Mouse (Mus musculus) c-Kit-positive CD71-positive TER-119-positive erythroid progenitor cells, embryonic 14.5 days (primary cell): ENCODE measurements at regions not wholly inside any gene's neighbourhood (a gene's known extent, or its start where the extent isn't known, plus 50 kb on each side); places are given as distances from the start of the nearest gene placed in this dataset.

Source experiments
- DNase-seq: peaks from one replicate; pipeline ENCODE4 v3.0.0-alpha.2; 2013; ENCODE audit warnings: low spot score

DNA sequence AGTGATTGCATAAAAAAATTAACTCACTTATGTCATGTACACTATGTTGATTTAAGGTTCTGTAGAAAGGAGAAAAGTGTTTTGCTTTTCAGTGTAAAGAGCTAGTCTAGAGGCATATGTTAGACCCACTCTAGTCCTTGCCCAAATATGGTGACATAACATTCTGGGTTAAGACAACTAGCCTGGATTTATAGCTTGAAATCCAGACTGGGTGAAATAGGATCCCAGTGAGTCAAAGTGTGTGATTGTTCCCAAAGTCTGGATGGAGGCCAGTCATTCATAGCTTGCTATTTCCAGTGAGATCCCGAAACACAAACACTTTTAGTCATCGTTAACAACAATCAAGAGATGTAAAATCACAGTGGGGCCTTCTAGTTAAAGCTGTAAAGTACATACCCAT is 110.5 kb upstream of the Fn1 start:
- DNase-seq = no peak

DNA sequence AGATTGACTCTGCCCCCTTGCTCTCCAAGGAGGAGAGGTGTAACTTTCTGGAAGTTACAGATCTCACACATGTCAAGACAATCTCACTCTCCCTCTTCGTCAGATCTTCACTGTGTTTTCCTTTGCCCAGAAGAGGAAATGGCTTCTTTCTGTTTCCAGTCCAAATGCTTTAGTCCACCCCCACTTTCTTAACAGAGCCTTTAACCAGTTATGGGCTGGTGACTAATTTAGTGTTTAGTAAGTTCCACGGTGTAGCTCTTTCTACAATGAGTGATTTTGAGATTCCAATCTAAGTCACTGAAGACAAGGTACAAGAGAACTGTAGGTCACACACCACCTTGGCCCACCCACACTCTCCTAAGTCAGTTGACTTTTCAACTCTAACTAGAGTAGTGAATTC is 107.3 kb upstream of the Fn1 start:
- no peak for DNase-seq

DNA sequence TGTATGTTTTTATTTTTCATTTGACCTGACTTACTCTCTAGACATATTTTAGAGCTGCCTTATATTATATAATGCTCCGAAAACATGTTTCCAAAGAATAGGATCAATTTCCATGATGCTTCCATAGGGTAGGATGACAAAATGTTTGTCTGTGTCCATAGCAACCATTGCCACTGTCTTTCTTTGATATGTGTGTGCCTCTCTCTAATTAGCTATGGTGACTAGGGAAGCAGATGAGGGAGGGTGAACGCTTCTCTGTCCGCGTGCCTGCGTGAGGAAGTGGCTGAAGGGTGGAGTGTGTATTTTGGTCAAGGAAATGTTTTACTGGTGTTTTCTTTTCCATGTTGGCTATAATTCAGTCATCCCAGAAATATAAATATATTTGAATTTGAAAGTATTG is 104.2 kb upstream of the Fn1 start:
- DNase-seq = no peak

DNA sequence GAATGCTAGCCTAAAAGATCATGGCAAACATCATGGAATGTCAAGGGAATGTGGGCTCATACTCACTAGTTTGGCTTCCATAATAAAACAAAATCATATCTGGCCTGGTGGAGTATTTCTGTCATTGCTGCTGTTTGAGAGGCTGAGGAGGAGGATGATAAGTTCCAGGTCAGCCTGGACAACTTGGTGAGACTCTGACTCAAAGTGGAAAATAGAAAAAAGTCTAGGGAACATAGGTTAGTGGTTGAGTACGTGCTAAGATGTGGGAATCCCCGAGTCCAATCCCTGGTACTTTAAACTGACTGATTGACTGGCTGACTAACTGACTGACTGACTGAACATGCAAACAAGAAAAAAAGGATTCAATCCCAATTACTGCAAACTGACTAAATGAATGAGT is 103.2 kb upstream of the Fn1 start:
- no peak for DNase-seq

DNA sequence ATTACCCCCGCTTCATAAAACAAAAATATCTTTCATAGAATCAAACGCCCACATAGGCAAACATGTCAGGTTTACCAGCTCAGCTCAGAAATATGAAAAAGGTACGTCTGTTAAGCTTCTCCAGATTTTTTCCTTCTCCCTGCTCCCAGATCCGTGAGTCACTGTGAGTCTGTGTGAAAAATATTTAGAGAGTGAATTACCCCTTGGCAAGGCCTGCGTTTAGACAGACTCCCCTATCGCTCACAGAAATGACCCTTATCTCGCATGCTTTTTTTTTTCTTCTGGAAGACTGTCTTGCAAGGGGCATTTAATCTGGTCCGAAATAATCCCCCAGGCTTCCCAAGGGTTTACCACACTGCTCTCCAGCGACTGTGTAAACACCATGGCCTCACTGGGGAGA is 102.4 kb upstream of the Fn1 start:
- no peak for DNase-seq

DNA sequence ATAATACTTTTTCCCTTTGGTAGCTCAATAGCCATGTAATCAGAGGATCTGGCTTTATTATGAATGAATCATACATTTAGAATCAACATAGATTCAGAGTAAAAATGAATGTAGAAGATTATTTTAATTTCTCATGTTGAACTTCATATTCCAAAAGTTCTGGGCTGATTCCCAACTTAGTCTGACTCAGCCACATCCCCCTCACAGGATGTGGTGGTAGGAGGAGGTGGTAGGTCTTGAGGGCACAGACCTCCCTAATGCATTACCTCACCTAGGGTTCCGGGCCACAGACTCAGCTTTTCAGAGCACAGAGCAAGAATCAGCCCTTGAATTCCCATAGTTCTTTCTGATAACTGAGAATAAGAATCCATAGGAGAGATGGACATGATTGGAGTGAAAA is 99.4 kb upstream of the Fn1 start:
- DNase-seq = no peak

DNA sequence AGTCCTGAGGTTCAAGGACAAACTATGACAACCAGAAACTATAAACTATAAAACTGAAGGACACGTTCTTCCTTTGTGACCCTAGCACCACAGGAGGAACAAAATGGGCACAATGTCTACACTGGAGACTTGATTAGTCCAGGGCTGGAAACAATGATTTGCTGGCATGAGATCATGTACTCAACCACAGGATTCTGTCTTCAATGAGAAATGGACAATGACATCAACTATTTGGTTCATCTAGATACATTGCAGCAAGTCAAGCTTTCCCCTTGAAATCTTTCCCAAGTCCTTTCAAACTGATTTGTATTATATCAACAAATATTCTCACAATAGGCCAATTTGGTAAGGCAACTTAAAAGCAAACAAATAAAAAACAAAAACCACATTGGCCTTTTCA is 98.6 kb upstream of the Fn1 start:
- no peak for DNase-seq

DNA sequence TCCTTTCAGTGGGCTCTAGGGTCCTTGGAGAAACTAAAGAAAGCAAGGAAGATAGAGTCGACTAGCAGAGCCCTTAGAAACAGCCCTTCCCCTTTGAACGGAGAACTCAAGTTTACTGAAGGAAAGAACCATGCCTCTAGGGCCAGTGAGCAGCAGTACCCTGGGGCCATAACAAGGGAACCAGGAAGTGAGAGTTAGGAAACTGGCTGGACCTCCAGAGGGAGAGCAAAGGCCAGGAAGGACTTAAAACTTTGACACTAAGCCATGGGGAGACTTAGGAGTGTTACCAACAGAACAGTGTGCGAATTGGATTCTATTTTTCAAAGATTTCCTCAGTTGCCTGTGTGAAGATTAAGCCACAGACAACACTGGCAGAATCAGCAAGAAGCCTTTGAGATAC is 82.6 kb upstream of the Fn1 start:
- no peak for DNase-seq

DNA sequence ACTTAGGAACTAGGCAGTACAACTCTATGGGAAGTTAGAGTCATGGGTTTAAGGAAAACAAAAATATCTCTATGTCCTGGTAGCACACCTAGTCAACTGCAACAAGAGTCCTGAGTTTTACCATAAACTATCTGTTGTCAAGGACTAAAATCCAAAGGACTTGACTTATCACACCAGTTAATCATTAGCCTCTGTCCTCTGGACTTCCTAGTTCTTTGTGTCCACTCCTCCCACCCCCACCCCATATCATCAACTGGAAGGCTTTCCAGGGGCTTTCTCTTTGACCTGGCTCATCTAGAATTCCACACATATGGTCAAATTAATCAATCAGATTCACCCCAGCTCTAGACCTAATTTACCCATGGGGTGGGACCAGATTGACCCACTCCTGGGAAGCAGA is 78.6 kb upstream of the Fn1 start:
- DNase-seq = no peak

DNA sequence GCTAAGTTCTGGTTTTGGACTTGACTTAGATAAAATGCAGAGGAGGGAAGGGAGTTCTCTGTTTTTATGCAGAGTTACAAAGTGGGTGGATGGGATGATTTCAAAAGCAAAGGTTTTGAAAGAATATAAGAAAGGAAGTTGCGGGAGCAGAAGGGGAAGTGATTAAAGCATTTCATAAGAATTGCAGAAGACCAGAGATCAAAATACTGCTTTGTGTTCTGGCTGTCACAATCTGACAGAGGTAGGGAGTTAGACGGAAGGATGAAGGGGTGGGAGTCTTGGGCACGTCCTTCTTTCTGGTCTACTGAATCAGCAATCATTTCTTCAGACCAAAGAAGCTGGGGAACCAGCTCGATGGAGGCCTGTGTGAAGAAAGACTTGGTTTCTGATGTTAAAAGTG is 78.0 kb upstream of the Fn1 start:
- no peak for DNase-seq

DNA sequence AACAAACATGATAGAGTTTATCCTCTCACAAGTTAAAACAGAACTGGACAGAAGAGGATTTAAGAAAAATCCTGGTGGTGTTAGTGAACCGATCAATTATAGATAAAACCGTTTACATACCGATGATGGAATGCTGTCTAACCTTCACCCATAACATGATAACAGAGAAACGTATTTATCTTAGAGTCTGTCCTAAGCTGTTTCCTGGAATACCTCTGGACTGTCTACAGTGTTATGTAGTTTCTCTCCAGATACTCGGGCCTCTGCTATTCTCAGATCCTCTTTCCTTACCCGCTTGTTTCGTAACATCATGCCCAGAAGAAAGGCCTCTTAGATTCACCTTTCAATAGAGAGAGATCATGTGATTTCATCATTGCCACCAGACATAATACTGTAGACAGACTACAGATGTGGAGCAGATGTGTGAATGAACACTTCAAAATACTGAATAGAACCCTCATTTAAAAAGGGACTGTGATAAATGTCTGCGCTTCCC is 75.9 kb upstream of the Fn1 start:
- DNase-seq = no peak

DNA sequence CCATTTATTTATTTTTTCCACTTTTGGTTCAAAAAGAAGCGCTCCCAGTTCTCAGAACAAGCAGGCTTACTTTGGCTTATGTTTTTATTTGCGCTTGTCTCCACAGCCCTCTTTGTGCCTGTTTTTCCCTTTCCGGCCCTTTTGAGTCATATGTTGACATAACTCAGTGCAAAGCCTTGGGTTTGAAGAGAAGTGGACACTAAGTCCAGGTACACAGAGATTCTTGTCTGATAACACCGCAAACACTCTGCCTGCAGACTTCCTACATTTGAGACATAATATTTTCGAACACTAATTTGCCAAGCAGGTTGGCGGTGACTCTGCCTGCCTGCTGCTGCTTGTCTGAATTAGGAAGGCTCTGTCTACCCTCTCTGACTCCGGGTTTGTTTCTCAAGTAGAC is 70.8 kb upstream of the Fn1 start:
- DNase-seq = no peak

DNA sequence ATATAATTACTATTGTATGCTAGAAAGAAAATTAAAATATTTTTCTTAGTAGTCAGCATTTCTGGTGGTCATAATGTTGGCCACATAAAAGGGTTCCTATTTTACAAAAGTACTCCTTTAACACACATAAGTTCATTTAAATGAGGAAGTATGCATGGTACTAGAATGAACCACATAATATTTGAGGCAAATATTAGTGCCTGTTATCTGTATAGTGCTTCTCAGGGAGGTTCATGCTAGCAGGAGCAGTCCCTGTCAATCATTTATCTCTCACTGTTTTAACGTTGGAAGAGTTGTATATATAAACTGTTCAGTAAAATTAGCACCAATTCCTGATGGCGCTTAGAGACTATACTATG is 70.0 kb upstream of the Fn1 start:
- no peak for DNase-seq

DNA sequence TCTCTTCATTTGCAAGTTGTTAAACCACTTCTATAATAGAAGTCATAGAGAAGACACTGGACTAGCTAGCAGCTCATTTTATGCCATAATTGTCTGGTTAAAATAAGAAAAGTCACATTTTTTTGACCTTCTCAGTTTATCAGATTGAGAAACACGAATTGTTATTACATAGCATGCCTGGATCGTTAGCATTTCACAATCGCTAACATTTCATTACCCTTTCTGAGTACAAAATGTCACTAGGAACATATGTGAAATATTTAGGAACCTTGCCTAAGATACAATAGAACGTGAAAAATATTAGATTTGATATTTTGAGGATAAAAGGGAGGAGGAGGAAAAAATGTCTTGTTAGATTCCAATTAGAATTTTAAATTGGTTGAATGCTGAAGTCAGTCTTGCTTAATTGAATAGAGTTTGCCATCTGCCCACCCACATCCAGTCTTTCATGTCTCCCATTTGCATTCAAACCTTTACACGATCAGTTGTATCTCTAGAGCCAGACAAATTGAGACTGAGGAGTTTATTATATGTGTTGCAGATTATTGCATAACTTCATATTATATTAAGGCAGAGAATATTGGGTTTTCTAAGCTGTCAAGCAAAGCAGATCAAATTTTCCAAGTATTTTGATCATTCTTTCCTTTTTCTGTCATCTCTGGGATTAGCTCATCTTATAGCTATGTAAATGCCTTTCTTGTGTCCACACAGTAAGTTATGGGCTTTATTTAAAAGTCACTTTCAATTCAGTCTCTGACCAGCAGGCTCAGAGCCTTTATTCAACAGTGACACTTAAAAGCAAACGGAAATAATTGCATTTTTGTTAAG is 69.4 kb upstream of the Fn1 start:
- DNase-seq = no peak
